Mouse (Mus musculus) bone marrow macrophage, adult 2 months (primary cell): ENCODE measurements around the gene Zfp512b.

Source experiments
- CTCF ChIP-seq: IDR thresholded peaks from 2 replicates; pipeline ENCODE4 v1.5.1; 2012; ENCODE audit warnings: low read depth, mild to moderate bottlenecking, low read length, moderate library complexity
- POLR2A ChIP-seq: IDR thresholded peaks from 2 replicates; pipeline ENCODE4 v1.6.1; 2012; ENCODE audit warnings: mild to moderate bottlenecking, low read depth, low read length, borderline replicate concordance

- TF ChIP-seq CTCF = no peak
- no peak for TF ChIP-seq POLR2A
Observed at GRCm38 (mm10) chr2:181583460-181584257, 8.9 kb downstream of the Zfp512b start.
